Comparison of ENCODE assay signal across 21 mouse cellular contexts in the genomic region with DNA sequence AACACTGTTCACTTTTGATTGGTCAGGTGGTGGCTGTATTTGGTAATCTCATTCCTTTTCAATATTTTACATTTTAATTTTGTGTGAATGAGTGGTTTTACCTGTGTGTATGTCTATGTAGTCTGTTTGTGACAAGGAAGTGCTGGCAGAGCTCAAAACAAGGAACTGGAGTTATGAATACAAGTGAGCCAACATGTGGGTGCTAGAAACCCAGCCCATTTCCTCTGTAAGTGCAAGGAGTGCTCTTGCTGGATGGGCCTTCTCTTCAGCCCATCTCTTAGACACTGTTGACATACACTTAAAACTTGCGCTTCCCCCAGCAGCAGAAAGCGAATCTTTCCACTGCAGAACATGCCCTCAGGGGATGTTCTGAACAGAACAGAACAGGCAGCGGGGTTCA.
"Had no signal": no experiment of that assay in that cellular context is flagged by ENCODE, and none has a peak within 500 bp of the region (broad histone marks: within the 10 kb centered on the region; RNA-seq: fewer than 3 reads in every experiment).

No protein-coding gene starts in this region.

- DNase-seq: kidney, adult 11 months; kidney, adult 8-10 months; kidney, postnatal 10 days; kidney, postnatal 36 days; layer of hippocampus, postnatal 36 days; lung, adult 18-20 months; lung, postnatal 10 days; lung, postnatal 36 days; right cerebral cortex, adult 18-20 months; right cerebral cortex, postnatal 14 days; right cerebral cortex, postnatal 4 days; thymus, postnatal 25 days had no signal

- H3K4me1 ChIP-seq: kidney, embryonic 15.5 days; lung, embryonic 15.5 days; midbrain, embryonic 12.5 days; midbrain, embryonic 15.5 days; neural tube, embryonic 12.5 days; neural tube, embryonic 15.5 days; stomach, embryonic 15.5 days had no signal

- ATAC-seq: midbrain, embryonic 15.5 days had no signal

- H3K4me2 ChIP-seq: kidney, embryonic 15.5 days; lung, embryonic 15.5 days; midbrain, embryonic 12.5 days; midbrain, embryonic 15.5 days; neural tube, embryonic 12.5 days; neural tube, embryonic 15.5 days; stomach, embryonic 15.5 days had no signal

- H3K36me3 ChIP-seq: kidney, embryonic 15.5 days; lung, embryonic 15.5 days; midbrain, embryonic 12.5 days; midbrain, embryonic 15.5 days; neural tube, embryonic 12.5 days; neural tube, embryonic 15.5 days; stomach, embryonic 15.5 days had no signal

- H3K27ac ChIP-seq: kidney, embryonic 15.5 days; left cerebral cortex, adult 2 months; liver, embryonic 14.5 days; lung, embryonic 15.5 days; midbrain, embryonic 12.5 days; midbrain, embryonic 15.5 days; neural tube, embryonic 12.5 days; neural tube, embryonic 15.5 days; stomach, embryonic 15.5 days had no signal

- H3K27me3 ChIP-seq: lung, embryonic 15.5 days; midbrain, embryonic 12.5 days; midbrain, embryonic 15.5 days; neural tube, embryonic 12.5 days; neural tube, embryonic 15.5 days; stomach, embryonic 15.5 days had no signal

- H3K9ac ChIP-seq: kidney, embryonic 15.5 days; liver, embryonic 14.5 days; lung, embryonic 15.5 days; midbrain, embryonic 12.5 days; midbrain, embryonic 15.5 days; neural tube, embryonic 12.5 days; neural tube, embryonic 15.5 days; stomach, embryonic 15.5 days had no signal

- H3K9me3 ChIP-seq: kidney, embryonic 15.5 days; lung, embryonic 15.5 days; midbrain, embryonic 12.5 days; midbrain, embryonic 15.5 days; neural tube, embryonic 12.5 days; neural tube, embryonic 15.5 days; stomach, embryonic 15.5 days had no signal

- H3K4me3 ChIP-seq: kidney, embryonic 15.5 days; left cerebral cortex, adult 2 months; lung, embryonic 15.5 days; midbrain, embryonic 12.5 days; midbrain, embryonic 15.5 days; neural tube, embryonic 12.5 days; neural tube, embryonic 15.5 days; stomach, embryonic 15.5 days had no signal
